Mouse (Mus musculus): ENCODE data around the gene Tet2. TPM values are rescaled to one million over a fixed set of nuclear protein-coding genes. Genes with fewer than 3 reads are reported as not detected.

Gene Tet2
- total and polyA plus RNA-seq, 3 experiments = 8.6 to 17.9 (median 14.9) TPM

DNA sequence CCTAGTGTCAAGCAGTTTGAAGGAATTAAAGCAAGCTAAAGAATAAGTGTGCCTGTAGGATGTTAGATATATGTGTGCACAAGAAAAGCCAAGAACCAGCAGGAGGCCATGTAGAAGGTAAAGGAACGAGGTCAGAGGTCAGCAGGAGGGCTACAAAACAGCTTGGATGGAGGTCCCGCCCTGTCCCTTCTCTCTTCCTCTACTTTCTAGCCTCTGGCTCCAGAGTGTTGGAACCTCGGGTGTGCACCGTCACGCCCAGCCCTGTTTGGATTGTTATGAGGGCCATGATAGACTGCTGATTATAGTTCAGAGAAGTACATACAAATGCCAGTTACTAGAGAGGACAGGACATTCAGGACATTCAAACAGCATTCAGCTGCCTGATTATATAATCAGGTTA is 27.0 kb upstream of the Tet2 start:
- H3K79me2 ChIP-seq (replicated peaks; ENCODE audit: control insufficient read depth, insufficient read depth, low read length) = no peaks in the 10 kb centered on the region
- no peak overlapping the region for H3K4me3 ChIP-seq
- H3K27me3 ChIP-seq (ENCODE audit: control insufficient read depth, insufficient read depth, low read length) = no peaks in the 10 kb centered on the region
- intact Hi-C loops (cut with DNase I) = no loop called here
- no peak overlapping the region for H3K9ac ChIP-seq (ENCODE audit: low read depth, low read length)
- WGBS = 75% methylated on average over 5 of the region's 5 CpGs
- DNase-seq = no peak
- no peaks in the 10 kb centered on the region for H3K36me3 ChIP-seq (ENCODE audit: control insufficient read depth, insufficient read depth, low read length)
- no peaks in the 10 kb centered on the region; the same call in 1 of the 2 replicates for H3K4me1 ChIP-seq (ENCODE audit: control insufficient read depth, insufficient read depth, low read length)
- H3K27ac ChIP-seq = no peak overlapping the region
- TF ChIP-seq POLR2A (IDR thresholded peaks at IDR 0.05; ENCODE audit: insufficient read depth, low read depth, low read length) (no peak), EP300 (IDR thresholded peaks at IDR 0.05; ENCODE audit: insufficient read depth, low read depth, low read length) (no peak), CTCF (IDR thresholded peaks at IDR 0.05) (no peak)

- no peak for DNase-seq
- H3K27ac ChIP-seq = no peak overlapping the region
- 80% methylated on average over 2 of the region's 2 CpGs for WGBS
- H3K27me3 ChIP-seq (ENCODE audit: control insufficient read depth, insufficient read depth, low read length) = no peaks in the 10 kb centered on the region
- TF ChIP-seq EP300 (IDR thresholded peaks at IDR 0.05; ENCODE audit: insufficient read depth, low read depth, low read length) (no peak), CTCF (IDR thresholded peaks at IDR 0.05) (no peak), POLR2A (IDR thresholded peaks at IDR 0.05; ENCODE audit: insufficient read depth, low read depth, low read length) (no peak)
- H3K4me1 ChIP-seq (ENCODE audit: control insufficient read depth, insufficient read depth, low read length) = no peaks in the 10 kb centered on the region
- intact Hi-C loops (cut with DNase I) = no loop called here
- H3K79me2 ChIP-seq (replicated peaks; ENCODE audit: control insufficient read depth, insufficient read depth, low read length) = no peaks in the 10 kb centered on the region
- H3K36me3 ChIP-seq (ENCODE audit: control insufficient read depth, insufficient read depth, low read length) = no peaks in the 10 kb centered on the region
- no peak overlapping the region for H3K9ac ChIP-seq (ENCODE audit: low read depth, low read length)
- H3K4me3 ChIP-seq = no peak overlapping the region
Measured at GRCm38 (mm10) chr3:133563503-133564205, 18.7 kb upstream of the Tet2 start.

DNA sequence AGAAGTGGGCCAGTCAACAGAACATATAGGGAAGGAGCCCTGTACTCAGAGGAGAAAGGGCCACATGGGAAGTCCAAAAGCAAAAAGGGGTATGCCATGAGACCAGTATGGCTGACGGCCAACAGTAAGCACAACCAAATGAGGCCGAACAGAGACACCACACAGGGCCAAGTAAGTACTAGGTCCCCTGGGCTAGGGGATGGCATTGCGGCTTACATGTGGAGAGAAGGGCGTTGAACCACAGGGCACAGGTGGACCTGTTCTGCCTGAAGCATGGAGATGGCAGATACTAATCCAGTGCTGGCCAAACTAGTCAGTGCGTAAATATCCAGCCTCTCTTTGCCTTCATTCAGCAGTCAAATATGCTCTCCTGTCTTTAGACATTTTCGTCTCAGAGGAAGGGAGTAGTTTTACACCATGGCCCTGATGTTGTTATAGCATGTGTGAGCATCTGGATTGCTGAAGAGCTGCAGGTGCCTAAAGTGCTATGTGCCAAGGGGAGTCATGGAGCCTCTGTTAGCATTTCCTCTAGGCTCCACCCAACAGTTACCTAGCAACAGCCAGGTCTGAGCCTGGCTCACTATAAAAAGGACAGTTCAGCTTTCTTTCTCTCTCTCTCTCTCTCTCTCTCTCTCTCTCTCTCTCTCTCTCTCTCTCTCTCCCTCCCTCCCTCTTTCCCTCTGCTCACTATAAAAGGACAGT is 14.6 kb upstream of the Tet2 start:
- Histone ChIP-seq H3K79me2 (replicated peaks; ENCODE audit: control insufficient read depth, insufficient read depth, low read length) (no peaks in the 10 kb centered on the region), H3K27ac (no peak overlapping the region), H3K27me3 (ENCODE audit: control insufficient read depth, insufficient read depth, low read length) (no peaks in the 10 kb centered on the region), H3K36me3 (ENCODE audit: control insufficient read depth, insufficient read depth, low read length) (no peaks in the 10 kb centered on the region), H3K4me1 (ENCODE audit: control insufficient read depth, insufficient read depth, low read length) (no peaks in the 10 kb centered on the region), H3K9ac (ENCODE audit: low read depth, low read length) (no peak overlapping the region), H3K4me3 (no peak overlapping the region)
- intact Hi-C loops (cut with DNase I) = no loop called here
- TF ChIP-seq POLR2A (IDR thresholded peaks at IDR 0.05; ENCODE audit: insufficient read depth, low read depth, low read length) (no peak), EP300 (IDR thresholded peaks at IDR 0.05; ENCODE audit: insufficient read depth, low read depth, low read length) (no peak), CTCF (IDR thresholded peaks at IDR 0.05) (no peak)
- WGBS = 90% methylated on average over 6 of the region's 6 CpGs
- DNase-seq = no peak

DNA sequence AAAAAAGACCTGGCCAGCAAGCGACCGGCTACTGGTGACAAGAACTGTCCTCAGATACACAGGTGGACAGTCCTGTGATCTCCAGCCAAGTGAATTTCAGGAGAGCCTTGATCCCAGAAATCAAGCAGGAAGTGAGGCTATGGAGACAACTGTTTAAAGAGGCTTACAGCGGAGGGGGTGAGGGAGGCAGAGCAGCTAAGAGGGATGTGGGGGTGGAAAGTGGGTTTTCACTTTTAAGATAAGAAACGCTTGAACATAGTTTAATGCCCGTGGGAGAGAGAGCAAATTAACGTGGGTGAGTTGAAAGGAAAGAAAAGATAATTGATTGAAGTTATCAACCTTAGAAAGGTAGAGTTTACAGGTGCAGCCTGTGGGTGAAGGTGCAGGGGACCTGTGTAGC is 12.7 kb upstream of the Tet2 start:
- WGBS = 42% methylated on average over 6 of the region's 6 CpGs
- intact Hi-C loops (cut with DNase I) = no loop called here
- Histone ChIP-seq H3K27ac (no peak overlapping the region), H3K4me3 (no peak overlapping the region), H3K4me1 (ENCODE audit: control insufficient read depth, insufficient read depth, low read length) (no peaks in the 10 kb centered on the region), H3K9ac (ENCODE audit: low read depth, low read length) (no peak overlapping the region), H3K27me3 (ENCODE audit: control insufficient read depth, insufficient read depth, low read length) (no peaks in the 10 kb centered on the region), H3K36me3 (ENCODE audit: control insufficient read depth, insufficient read depth, low read length) (no peaks in the 10 kb centered on the region), H3K79me2 (replicated peaks; ENCODE audit: control insufficient read depth, insufficient read depth, low read length) (no peaks in the 10 kb centered on the region)
- TF ChIP-seq EP300 (IDR thresholded peaks at IDR 0.05; ENCODE audit: insufficient read depth, low read depth, low read length) (no peak), CTCF (IDR thresholded peaks at IDR 0.05) (no peak), POLR2A (IDR thresholded peaks at IDR 0.05; ENCODE audit: insufficient read depth, low read depth, low read length) (no peak)
- no peak for DNase-seq

GRCm38 (mm10) chr3:133557154-133557553 is 12.2 kb upstream of the Tet2 start:
- H3K27me3 ChIP-seq (ENCODE audit: control insufficient read depth, insufficient read depth, low read length) = no peaks in the 10 kb centered on the region
- intact Hi-C loops (cut with DNase I) = no loop called here
- 75% methylated on average over 7 of the region's 7 CpGs for WGBS
- no peaks in the 10 kb centered on the region for H3K4me1 ChIP-seq (ENCODE audit: control insufficient read depth, insufficient read depth, low read length)
- no peak overlapping the region for H3K4me3 ChIP-seq
- TF ChIP-seq CTCF (IDR thresholded peaks at IDR 0.05) (no peak), EP300 (IDR thresholded peaks at IDR 0.05; ENCODE audit: insufficient read depth, low read depth, low read length) (no peak), POLR2A (IDR thresholded peaks at IDR 0.05; ENCODE audit: insufficient read depth, low read depth, low read length) (no peak)
- no peak for DNase-seq
- H3K36me3 ChIP-seq (ENCODE audit: control insufficient read depth, insufficient read depth, low read length) = no peaks in the 10 kb centered on the region
- H3K79me2 ChIP-seq (replicated peaks; ENCODE audit: control insufficient read depth, insufficient read depth, low read length) = no peaks in the 10 kb centered on the region
- no peak overlapping the region for H3K27ac ChIP-seq
- no peak overlapping the region for H3K9ac ChIP-seq (ENCODE audit: low read depth, low read length)

GRCm38 (mm10) chr3:133555378-133555777 is 10.4 kb upstream of the Tet2 start:
- no peak overlapping the region for H3K4me3 ChIP-seq
- H3K4me1 ChIP-seq (ENCODE audit: control insufficient read depth, insufficient read depth, low read length) = no peaks in the 10 kb centered on the region
- H3K36me3 ChIP-seq (ENCODE audit: control insufficient read depth, insufficient read depth, low read length) = no peaks in the 10 kb centered on the region
- H3K27me3 ChIP-seq (ENCODE audit: control insufficient read depth, insufficient read depth, low read length) = no peaks in the 10 kb centered on the region
- H3K9ac ChIP-seq (ENCODE audit: low read depth, low read length) = no peak overlapping the region
- DNase-seq = no peak
- 86% methylated on average over 7 of the region's 7 CpGs for WGBS
- intact Hi-C loops (cut with DNase I) = no loop called here
- TF ChIP-seq POLR2A (IDR thresholded peaks at IDR 0.05; ENCODE audit: insufficient read depth, low read depth, low read length) = no peak
- no peak for TF ChIP-seq CTCF (IDR thresholded peaks at IDR 0.05)
- no peak for TF ChIP-seq EP300 (IDR thresholded peaks at IDR 0.05; ENCODE audit: insufficient read depth, low read depth, low read length)
- no peak overlapping the region for H3K27ac ChIP-seq
- H3K79me2 ChIP-seq (replicated peaks; ENCODE audit: control insufficient read depth, insufficient read depth, low read length) = no peaks in the 10 kb centered on the region

Measured in heart, adult 2 months (tissue).